Mouse (Mus musculus) heart, embryonic 16.5 days (tissue): ENCODE measurements at regions not wholly inside any gene's neighbourhood (a gene's known extent, or its start where the extent isn't known, plus 50 kb on each side); places are given as distances from the start of the nearest gene placed in this dataset.

ENCODE experiments used
- ATAC-seq: fragments of 200-750 bp; cut with Nextera tagmentation; replicated peaks from 2 replicates; pipeline ENCODE4 v1.8.0; 2017; ENCODE audit warnings: moderate number of reproducible peaks; ENCODE audit not compliant: insufficient read depth, low FRiP score; ENCODE audit errors: extremely low read depth
- H3K27ac ChIP-seq: fragments of 300-500 bp; sonication (generic); 2 replicates; pipeline ENCODE4 v1.5.1; 2014; ENCODE audit warnings: mild to moderate bottlenecking, low read length, control low read depth, moderate library complexity
- H3K27me3 ChIP-seq: fragments of 300-500 bp; sonication (generic); 2 replicates; pipeline ENCODE4 v1.6.1; 2014; ENCODE audit warnings: low read length, mixed read lengths; ENCODE audit not compliant: control insufficient read depth, insufficient read depth
- H3K36me3 ChIP-seq: fragments of 300-500 bp; sonication (generic); 2 replicates; pipeline ENCODE4 v1.6.1; 2014; ENCODE audit not compliant: control insufficient read depth, insufficient read depth
- H3K4me1 ChIP-seq: fragments of 300-500 bp; sonication (generic); 2 replicates; pipeline ENCODE4 v1.6.1; 2014; ENCODE audit warnings: low read length, mixed read lengths; ENCODE audit not compliant: control insufficient read depth, insufficient read depth
- H3K4me2 ChIP-seq: fragments of 300-500 bp; sonication (generic); 2 replicates; pipeline ENCODE4 v1.6.1; 2014; ENCODE audit warnings: low read depth, mild to moderate bottlenecking, control low read depth, low read length
- H3K4me3 ChIP-seq: fragments of 300-500 bp; sonication (generic); 2 replicates; pipeline ENCODE4 v1.5.1; 2014; ENCODE audit warnings: mild to moderate bottlenecking, control low read depth, low read length
- H3K9ac ChIP-seq: fragments of 300-500 bp; sonication (generic); 2 replicates; pipeline ENCODE4 v1.6.1; 2014; ENCODE audit warnings: low read length, control low read depth
- H3K9me3 ChIP-seq: fragments of 300-500 bp; sonication (generic); replicated peaks from 2 replicates; pipeline ENCODE4 v1.6.1; 2016; ENCODE audit warnings: low read length; ENCODE audit not compliant: control insufficient read depth
- WGBS: fragments of 180-500 bp; shearing (Covaris S2); extraction: QIAGEN DNeasy Blood & Tissue Kit; methylation state at CpG from one replicate; pipeline ENCODE4 v1.1.7; 2014; 5-methylcytosine and 5-hydroxymethylcytosine counted together

DNA sequence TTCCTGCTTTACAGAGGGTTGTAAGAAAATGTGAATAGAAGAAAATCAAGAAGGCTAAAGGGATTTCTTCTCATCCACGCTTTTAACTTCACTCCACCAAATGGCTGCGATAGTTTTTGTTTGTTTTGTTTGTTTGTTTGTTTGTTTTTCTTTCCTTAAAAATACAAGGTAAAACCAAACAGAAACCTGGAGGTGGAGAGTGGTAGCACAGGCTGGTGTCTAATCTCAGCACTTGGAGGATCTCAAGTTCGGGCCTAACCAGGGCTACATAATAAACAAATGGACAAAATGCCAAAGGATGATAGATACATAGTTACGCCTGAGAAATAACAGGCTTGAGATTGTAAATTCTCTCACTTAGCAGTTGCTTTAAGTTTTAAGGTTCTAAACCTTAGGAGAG lies 50.8 kb upstream of the Mboat1 start:
- no peaks in the 10 kb centered on the region for H3K27me3 ChIP-seq
- peak overlapping the region; percentile 29; the same call in 1 of the 2 replicates for H3K4me2 ChIP-seq
- H3K4me3 ChIP-seq: no peak overlapping the region
- H3K4me1 ChIP-seq: peaks cover 8% of the 10 kb centered on the region; the same call in 1 of the 2 replicates
- no peaks in the 10 kb centered on the region for H3K36me3 ChIP-seq
- no peak for ATAC-seq
- H3K27ac ChIP-seq: no peak overlapping the region
- peak overlapping the region; percentile 26; the same call in 1 of the 2 replicates for H3K9ac ChIP-seq
- H3K9me3 ChIP-seq: peaks cover 4% of the 10 kb centered on the region
- 50% methylated on average over 4 of the region's 4 CpGs for WGBS

DNA sequence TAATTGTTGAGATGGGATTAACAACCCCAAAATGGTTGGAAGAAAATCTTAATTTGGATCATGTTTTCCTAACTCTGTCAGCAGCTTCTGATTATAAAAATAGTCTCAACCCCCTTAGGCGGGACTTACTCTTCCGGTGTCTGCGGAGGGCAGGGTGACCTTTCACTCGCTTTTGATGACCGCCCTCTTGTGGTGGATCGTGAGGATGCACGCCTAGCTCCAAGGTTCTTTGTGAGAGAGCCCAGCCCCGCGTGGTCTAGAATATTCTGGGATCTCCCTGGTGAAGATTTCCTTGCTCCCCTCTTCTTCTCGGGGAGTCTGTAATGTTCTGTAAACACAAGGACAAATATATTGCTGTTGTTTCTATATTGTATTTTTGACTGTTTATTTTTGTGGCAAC lies 51.3 kb upstream of the Mboat1 start:
- Histone ChIP-seq H3K4me1 (peaks cover 8% of the 10 kb centered on the region; the same call in 1 of the 2 replicates), H3K27me3 (no peaks in the 10 kb centered on the region), H3K9me3 (peaks cover 4% of the 10 kb centered on the region), H3K4me2 (peak overlapping the region; percentile 29; the same call in 1 of the 2 replicates), H3K9ac (peak overlapping the region; percentile 26; the same call in 1 of the 2 replicates), H3K27ac (no peak overlapping the region), H3K4me3 (no peak overlapping the region), H3K36me3 (no peaks in the 10 kb centered on the region)
- peak; percentile 78; the same call in 1 of the 2 replicates for ATAC-seq
- WGBS: under 1% methylated on average over 10 of the region's 10 CpGs

DNA sequence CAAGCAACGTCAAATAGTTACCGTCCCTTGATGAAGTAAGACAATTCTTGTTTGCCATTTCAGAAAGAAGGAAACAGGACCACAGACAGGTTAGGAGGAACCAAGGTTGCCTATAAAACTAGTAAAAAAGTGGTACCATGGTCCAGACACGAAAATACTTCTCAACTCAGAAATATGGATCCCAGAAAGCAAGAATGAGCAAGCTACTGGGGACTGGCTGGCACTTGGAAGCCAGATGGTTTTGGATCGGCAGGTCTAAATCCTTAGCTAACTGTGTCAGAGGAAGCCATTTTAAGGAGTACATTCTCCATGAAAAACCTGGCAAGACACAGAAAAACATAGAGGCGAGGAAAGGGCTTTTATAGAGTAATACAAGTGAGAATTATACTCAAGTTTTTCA lies 51.9 kb upstream of the Mboat1 start:
- Histone ChIP-seq H3K27ac (peak overlapping the region; percentile 55; the same call in 1 of the 2 replicates), H3K36me3 (no peaks in the 10 kb centered on the region), H3K4me2 (0 out of 2 replicates have a peak overlapping the region, but pooled peaks have one; percentile 19), H3K9ac (no peak overlapping the region), H3K4me3 (no peak overlapping the region), H3K27me3 (no peaks in the 10 kb centered on the region), H3K9me3 (peaks cover 4% of the 10 kb centered on the region), H3K4me1 (peaks cover 8% of the 10 kb centered on the region; the same call in 1 of the 2 replicates)
- WGBS: 49% methylated on average over 5 of the region's 5 CpGs
- no peak for ATAC-seq

DNA sequence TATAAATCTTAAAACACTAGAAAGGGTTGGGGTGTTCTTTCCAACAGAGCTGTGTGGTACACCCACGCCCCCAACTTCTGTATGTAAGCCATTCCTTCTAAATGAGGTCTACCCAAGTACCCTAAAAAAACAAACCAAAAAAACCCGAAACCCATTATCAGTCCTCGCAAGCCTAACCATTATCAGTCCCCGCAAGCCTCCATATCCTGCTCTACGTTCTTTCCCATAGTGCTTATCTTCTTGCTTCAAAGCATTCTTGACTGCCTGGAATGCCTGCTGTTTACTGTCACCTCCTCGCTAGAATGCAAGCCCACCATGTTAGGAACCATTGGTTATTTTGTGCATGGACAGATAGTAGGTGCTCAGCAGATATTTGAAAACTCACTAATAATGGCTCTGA lies 52.3 kb upstream of the Mboat1 start:
- Histone ChIP-seq H3K9me3 (peaks cover under 1% of the 10 kb centered on the region), H3K27me3 (no peaks in the 10 kb centered on the region), H3K9ac (no peak overlapping the region), H3K36me3 (no peaks in the 10 kb centered on the region), H3K27ac (peak overlapping the region; percentile 55; the same call in 1 of the 2 replicates), H3K4me1 (peaks cover 8% of the 10 kb centered on the region; the same call in 1 of the 2 replicates), H3K4me3 (no peak overlapping the region), H3K4me2 (0 out of 2 replicates have a peak overlapping the region, but pooled peaks have one; percentile 19)
- ATAC-seq: peak; percentile 39; the same call in 1 of the 2 replicates
- 25% methylated on average over 6 of the region's 6 CpGs for WGBS

DNA sequence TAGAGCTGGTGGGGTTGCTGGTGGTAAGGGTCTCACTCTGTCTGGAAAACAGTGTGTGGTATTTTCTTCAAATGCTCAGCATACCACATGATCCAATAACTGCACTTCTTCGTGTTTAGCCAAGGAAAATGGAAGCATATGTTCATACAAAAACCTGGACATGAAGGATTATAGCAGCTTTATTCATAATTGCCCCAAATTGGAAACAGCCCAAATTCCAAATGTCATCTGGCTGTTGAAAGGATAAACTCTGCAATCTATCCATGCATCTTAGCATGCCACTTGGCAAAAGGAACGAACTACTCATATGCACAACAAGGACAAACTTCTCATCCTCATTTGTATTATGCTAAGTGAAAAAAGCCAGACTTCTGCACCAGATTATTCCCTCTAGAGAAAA lies 53.5 kb upstream of the Mboat1 start:
- H3K4me2 ChIP-seq: no peak overlapping the region
- no peaks in the 10 kb centered on the region for H3K36me3 ChIP-seq
- no peak overlapping the region for H3K27ac ChIP-seq
- WGBS: 77% methylated on average over 2 of the region's 2 CpGs
- no peak for ATAC-seq
- H3K4me1 ChIP-seq: peaks cover 8% of the 10 kb centered on the region; the same call in 1 of the 2 replicates
- no peaks in the 10 kb centered on the region for H3K9me3 ChIP-seq
- no peak overlapping the region for H3K4me3 ChIP-seq
- no peak overlapping the region for H3K9ac ChIP-seq
- no peaks in the 10 kb centered on the region for H3K27me3 ChIP-seq

DNA sequence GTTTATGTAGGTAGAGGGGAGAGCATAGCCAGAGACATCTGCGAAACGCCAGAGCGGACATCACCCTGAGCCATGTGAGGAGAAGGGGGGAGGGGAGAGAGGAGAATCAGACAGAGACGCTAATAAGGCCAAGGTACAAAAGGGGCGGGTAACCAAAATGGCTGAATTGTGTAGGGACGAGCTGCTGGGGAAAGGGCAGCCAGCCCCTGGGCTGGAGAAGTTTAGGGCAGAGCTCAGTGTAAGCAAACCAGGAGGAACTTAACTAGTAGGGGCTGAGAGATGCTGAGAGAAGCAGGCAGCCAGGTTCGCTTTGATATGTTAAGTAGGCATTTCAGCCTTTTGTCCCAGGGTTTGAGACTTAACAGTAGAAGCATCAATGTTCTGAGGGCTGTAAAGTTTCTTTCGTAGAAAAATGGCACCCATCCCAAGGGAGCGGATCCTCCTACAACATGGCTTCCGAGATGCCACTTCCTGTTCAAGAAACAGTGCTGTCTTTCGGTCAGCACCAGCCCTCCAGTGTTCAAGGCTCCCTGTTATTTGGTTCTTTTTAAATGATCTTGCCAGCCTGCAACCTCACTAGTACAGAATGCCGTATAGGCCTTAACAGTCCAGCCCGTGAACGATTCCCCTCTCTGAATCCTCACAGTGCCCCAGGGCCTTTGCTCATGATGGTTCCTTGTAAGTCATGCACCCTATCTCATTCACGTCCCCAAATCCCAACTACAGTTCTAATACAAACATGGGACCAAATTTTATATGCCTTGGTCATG lies 55.4 kb upstream of the Mboat1 start:
- H3K4me2 ChIP-seq: no peak overlapping the region
- WGBS: 71% methylated on average over 15 of the region's 15 CpGs
- no peak overlapping the region for H3K9ac ChIP-seq
- H3K9me3 ChIP-seq: no peaks in the 10 kb centered on the region
- peaks cover 8% of the 10 kb centered on the region; the same call in 1 of the 2 replicates for H3K4me1 ChIP-seq
- H3K4me3 ChIP-seq: no peak overlapping the region
- no peak overlapping the region for H3K27ac ChIP-seq
- no peak for ATAC-seq
- H3K27me3 ChIP-seq: no peaks in the 10 kb centered on the region
- H3K36me3 ChIP-seq: no peaks in the 10 kb centered on the region

DNA sequence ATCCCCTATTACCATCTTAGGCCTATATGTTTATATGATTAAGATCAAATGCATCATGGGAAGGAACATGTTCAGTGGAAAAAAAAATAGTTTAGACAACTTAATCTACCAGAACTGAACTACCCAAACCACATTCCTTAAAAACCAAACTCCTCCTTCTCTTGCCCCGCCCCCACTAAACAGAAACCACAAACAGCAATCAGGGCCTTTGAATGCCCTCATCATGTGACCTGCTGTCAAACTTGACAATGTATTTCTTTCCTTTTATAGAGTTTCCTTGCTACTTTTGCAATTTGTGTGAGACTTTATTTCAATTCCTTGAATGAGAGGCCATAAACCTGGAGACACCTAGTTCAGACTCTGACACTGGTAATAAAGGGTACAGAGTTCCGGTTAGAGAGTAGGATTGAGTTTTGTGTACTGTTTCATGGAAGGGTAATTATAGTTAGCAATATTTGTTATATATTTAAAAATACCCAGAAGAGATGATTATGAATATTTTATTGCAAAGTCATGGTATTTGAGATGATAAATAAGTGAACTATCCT lies 61.7 kb upstream of the Mboat1 start:
- ATAC-seq: no peak
- Histone ChIP-seq H3K27me3 (no peaks in the 10 kb centered on the region), H3K36me3 (no peaks in the 10 kb centered on the region), H3K4me3 (no peak overlapping the region), H3K9ac (no peak overlapping the region), H3K27ac (no peak overlapping the region), H3K4me2 (no peak overlapping the region), H3K4me1 (no peaks in the 10 kb centered on the region), H3K9me3 (no peaks in the 10 kb centered on the region)
- 89% methylated on average over 2 of the region's 2 CpGs for WGBS

DNA sequence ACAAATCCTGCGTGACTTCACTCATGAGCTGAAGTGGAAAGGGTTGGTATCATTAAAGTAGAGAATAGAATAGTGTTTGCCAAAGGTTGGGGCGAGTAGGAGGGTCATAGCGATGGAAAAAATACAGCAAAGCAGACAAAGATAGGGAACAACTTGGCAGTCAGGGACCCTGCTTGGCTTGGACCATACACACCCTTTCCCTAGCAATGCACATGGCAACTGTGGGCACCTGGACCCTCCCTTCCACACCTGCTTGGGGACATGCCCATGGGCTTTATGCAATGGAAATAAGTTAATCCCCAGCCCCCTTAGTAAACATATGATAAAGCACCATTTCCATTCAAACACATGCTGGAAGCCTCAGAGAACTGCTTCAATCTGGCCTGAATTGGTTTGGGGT lies 62.2 kb upstream of the Mboat1 start:
- 78% methylated on average over 3 of the region's 3 CpGs for WGBS
- Histone ChIP-seq H3K27ac (no peak overlapping the region), H3K4me1 (no peaks in the 10 kb centered on the region), H3K9ac (no peak overlapping the region), H3K9me3 (no peaks in the 10 kb centered on the region), H3K4me2 (no peak overlapping the region), H3K4me3 (no peak overlapping the region), H3K27me3 (no peaks in the 10 kb centered on the region), H3K36me3 (no peaks in the 10 kb centered on the region)
- ATAC-seq: no peak

DNA sequence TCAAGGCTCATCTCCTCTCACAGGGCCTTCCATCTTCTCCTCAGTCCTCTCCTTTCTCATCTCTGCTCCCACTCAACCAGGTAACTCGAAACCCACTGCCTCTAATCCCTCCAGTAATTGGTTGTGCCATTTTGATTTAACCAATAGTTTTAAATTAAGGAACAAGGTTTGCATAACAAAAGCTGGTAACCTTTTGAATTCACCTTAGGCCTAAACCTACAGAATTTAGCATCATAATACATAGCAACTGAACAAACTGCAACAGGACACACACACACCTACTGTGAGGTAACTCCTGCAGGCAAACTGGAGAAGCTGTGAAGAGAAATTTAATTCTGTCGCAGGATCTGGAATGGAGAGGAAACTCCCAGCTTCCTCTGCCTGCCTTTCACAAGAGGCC lies 66.9 kb upstream of the Mboat1 start:
- 73% methylated on average over 2 of the region's 2 CpGs for WGBS
- no peaks in the 10 kb centered on the region for H3K27me3 ChIP-seq
- no peak for ATAC-seq
- no peak overlapping the region for H3K27ac ChIP-seq
- H3K36me3 ChIP-seq: no peaks in the 10 kb centered on the region
- no peak overlapping the region for H3K4me3 ChIP-seq
- no peak overlapping the region for H3K9ac ChIP-seq
- no peaks in the 10 kb centered on the region for H3K9me3 ChIP-seq
- no peak overlapping the region for H3K4me2 ChIP-seq
- H3K4me1 ChIP-seq: no peaks in the 10 kb centered on the region
